Mouse (Mus musculus) adrenal gland, postnatal 4 days (tissue): ENCODE results near the gene Cped1. TPM values are rescaled to one million over a fixed set of nuclear protein-coding genes. Genes with fewer than 3 reads are reported as not detected.

ENCODE experiments used
- DNase-seq, 2 experiments: peaks; one replicate each; pipeline ENCODE4 v3.0.0; 2021 to 2022; ENCODE audit warnings: low spot score in 2 of 2, mixed read lengths in 2 of 2
- total RNA-seq, 2 experiments: library from RNA; stranded (reverse); gene quantifications; 2 replicates each; pipeline ENCODE4 v1.2.3; 2021

The Cped1 gene
- total RNA-seq, 2 experiments from 2014 or later = 25.1 to 29.0 TPM

- DNase-seq = no peak
Observed at GRCm38 (mm10) chr6:22288004-22288736, 302.5 kb downstream of the Cped1 start, which contains the start of gene Wnt16. TSS of gene Wnt16 (plus strand) at chr6:22288227.

- no peak for DNase-seq
Observed at GRCm38 (mm10) chr6:22288737-22289460, 303.2 kb downstream of the Cped1 start.

- DNase-seq = no peak
Observed at GRCm38 (mm10) chr6:22289461-22290021, 303.8 kb downstream of the Cped1 start.

- DNase-seq = no peak
Observed at GRCm38 (mm10) chr6:22290790-22291189, 305.1 kb downstream of the Cped1 start.

- no peak for DNase-seq
Observed at GRCm38 (mm10) chr6:22292056-22292455, 306.3 kb downstream of the Cped1 start.

- no peak for DNase-seq
Observed at GRCm38 (mm10) chr6:22293922-22294321, 308.2 kb downstream of the Cped1 start.

- DNase-seq = no peak
Observed at GRCm38 (mm10) chr6:22297028-22297427, 311.3 kb downstream of the Cped1 start.

GRCm38 (mm10) chr6:22298059-22298458, 312.3 kb downstream of the Cped1 start:
- no peak for DNase-seq

Other genes with a start within 250 kb of the Cped1 start
- gene Tspan12, start 133.4 kb upstream of the Cped1 start, total RNA-seq = 100 to 1,000 TPM; 114 to 129 TPM
- 10 to 100 TPM; 26.4 to 29.9 TPM for gene Ing3, start 36.3 kb upstream of the Cped1 start, total RNA-seq